Mouse (Mus musculus) kidney, postnatal 10 days (tissue): Measurements from ENCODE around the gene Fn1.

Experiments
- DNase-seq: peaks from one replicate; pipeline ENCODE4 v3.0.0; 2021; ENCODE audit warnings: mixed read lengths

The Fn1 gene

GRCm38 (mm10) chr1:71648166-71648565 is 4.8 kb downstream of the Fn1 start:
- DNase-seq, result no peak

- no peak for DNase-seq
These were observed 6.2 kb downstream of the Fn1 start for GRCm38 (mm10) chr1:71646774-71647173.

GRCm38 (mm10) chr1:71645999-71646398 is 7.0 kb downstream of the Fn1 start:
- DNase-seq, result no peak

DNA sequence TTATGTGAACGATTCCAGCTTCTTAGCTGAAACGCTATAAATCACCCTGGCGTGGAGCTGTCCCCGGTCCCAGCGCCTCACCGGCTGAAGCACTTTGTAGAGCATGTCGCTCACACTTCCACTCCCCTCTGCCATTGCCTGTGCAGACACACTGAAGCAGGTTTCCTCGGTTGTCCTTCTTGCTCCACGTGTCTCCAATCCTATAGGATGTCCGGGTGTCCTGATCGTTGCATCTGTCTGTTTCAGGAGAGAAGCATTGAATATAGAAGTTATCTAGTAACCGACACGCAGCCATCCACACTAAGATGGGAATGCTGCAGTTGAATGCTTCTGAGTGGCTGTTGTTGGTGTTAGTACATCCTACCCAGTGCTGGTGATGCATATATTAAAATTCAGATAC is 7.5 kb downstream of the Fn1 start:
- DNase-seq, result no peak

- no peak for DNase-seq
These were observed 10.2 kb downstream of the Fn1 start for GRCm38 (mm10) chr1:71642794-71643193.

DNA sequence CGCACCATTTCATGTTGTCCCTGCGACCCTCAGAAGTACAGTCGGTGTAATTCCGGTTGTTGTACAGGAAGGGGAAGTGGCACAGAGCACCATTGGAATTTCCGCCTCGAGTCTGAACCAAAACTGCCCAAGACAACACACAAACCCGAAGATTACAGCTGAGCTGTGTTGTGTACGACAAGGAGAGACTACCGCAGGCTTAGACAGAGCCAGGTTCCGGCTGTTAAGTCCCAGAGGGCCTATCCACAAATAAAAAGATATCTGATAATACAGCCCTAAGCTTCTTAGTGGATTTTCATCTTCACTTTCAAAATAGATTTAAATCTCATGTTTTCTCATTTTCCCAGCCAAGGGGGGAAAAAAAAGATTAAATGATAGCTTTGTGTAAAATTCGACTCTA is 11.8 kb downstream of the Fn1 start:
- no peak for DNase-seq

- DNase-seq, result no peak
These were observed 12.8 kb downstream of the Fn1 start for GRCm38 (mm10) chr1:71640157-71640556.

DNA sequence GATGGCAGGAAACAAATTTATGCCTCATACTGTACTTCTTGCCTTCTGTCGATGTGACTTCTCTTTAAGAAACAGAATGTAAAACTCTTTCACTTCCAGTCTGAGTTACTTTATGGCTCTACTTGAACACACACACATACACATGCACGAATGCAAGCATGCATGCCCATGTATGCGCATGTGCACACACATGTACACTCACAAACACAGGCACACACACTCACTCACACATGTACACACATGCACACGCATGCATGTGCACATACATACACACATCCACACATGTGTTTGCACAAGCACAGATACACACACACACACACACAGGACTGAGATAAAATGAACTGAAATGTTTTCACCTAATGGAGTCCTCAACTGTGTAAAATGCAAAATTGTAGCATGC is 16.3 kb downstream of the Fn1 start:
- no peak for DNase-seq

- no peak for DNase-seq
These were observed 16.9 kb downstream of the Fn1 start for GRCm38 (mm10) chr1:71636116-71636515.

- no peak for DNase-seq
These were observed 17.6 kb downstream of the Fn1 start for GRCm38 (mm10) chr1:71635101-71636014.

GRCm38 (mm10) chr1:71634471-71634981 is 18.5 kb downstream of the Fn1 start:
- no peak for DNase-seq

DNA sequence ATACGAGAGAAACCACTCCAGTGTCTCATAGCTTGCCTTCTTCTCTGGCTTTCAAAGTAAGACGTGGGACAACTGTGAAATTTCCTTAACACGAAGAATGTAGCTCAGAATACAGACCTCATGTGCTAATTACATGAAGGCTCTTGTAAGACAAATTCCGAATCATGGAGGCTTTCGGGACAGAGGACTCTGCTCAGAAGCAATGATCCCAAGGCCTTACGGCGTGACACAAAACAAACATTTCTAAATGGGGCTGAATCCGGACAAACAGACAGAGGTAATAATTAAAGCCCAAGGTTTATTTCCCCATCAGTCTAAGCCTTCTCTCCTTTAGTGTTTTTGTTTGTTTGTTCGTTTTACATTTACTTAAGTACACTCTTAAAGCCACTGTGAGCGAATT is 20.6 kb downstream of the Fn1 start:
- DNase-seq, result no peak

DNA sequence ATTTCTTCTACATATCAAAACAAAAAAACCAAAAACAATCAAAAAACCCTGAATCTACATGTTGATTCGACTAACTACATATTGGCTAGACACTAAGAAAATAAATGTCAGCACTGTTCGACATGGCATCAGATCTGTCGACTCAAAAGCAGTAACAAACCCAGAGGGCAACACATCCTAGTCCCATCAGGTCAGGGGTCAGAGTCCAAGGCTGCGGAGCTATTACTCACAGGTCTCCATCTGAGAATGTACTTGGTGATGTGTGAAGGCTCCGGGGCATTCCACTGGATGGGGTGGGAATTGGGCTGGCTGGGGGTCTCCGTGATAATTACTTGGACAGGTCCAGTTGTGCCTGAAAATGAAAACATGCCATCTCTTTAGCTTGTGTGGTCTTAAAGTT is 21.2 kb downstream of the Fn1 start:
- no peak for DNase-seq

DNA sequence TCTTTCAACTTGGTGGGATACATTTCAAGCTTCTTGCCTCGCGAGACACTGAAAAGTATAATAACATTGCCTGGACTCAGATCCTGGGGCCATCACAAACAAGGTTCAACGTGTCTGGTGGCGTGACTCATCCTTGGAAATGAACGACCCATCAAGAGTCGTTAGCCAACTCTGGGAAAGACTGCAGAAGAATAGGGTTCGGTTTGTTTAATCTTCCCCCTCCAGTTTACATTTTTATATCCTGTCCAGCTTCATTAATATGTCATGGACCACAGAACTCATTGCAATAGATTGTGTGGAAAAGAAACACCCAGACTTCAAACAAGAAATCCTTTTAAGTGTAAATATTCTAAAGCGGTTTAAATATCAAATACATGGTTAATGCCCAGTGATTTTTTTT is 22.8 kb downstream of the Fn1 start:
- no peak for DNase-seq

DNA sequence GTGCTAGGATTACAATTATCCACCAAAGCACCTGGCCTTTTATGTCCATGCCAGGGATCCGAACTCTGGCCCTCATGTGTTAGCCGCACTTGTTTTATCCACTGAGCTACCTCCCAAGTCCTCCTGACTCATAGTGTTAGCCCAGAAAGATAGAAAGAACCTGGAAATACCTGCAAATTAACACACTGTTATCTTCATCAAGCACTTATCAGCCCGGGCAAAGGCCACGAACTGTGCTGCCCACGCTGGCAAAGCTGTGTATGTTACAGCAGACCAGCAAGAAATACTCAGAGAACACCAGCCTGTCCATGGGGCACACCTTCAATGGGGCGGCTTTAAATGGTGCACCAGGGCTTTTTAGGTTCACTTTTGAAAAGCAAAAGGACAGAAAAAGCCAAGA is 29.4 kb downstream of the Fn1 start:
- no peak for DNase-seq

- DNase-seq, result no peak
These were observed 31.5 kb downstream of the Fn1 start for GRCm38 (mm10) chr1:71621526-71621925.

DNA sequence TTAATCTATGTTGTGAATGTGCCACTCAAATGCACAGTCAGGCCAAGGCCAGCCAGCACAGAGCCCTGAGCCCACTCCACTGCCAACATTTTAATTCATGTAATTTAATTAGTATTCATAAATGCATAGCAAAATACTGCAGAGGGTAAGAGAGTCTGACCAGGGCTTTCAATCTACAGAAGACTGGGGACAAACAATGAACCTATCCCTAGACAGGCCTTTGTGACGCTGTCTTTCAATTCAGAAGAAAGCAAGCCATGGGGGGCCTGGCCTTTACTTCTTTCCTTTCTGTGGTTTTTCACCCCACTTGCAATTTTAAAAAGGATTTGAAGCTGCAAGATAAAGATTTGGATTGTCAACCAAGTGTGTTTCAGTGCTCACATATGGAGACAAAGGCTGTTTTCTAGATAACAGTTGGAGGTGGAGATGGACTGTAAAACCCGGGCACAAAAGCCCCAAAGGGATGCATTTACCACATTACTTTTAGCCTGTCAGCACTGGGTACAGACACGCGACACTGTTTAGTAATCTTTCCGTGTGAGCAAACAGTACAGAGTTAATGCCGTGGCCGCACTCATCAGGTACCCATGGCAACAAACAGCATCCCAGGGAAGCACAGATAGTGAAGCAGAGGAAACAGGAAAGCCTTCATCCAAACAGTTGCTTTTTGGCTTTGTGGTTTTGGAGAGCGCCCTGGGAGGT is 38.3 kb downstream of the Fn1 start:
- DNase-seq, result no peak

DNA sequence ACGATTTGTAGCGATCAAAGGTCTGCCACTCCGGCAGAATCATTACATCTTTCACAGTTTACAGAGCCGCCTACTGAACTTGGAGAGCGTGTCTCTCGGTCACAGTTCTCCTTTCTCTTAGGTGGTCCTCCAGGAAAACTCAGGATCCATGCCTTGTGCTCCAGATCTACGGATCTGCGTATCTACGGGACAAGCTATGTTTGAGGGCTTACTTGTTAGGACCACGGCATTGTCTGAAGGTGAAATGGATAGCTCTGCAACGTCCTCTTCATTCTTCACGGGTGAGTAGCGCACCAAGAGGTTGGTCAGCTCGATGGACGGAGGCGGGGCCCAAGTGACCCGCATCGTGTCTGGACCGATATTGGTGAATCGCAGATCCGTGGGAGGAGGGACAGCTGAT is 40.7 kb downstream of the Fn1 start:
- no peak for DNase-seq

GRCm38 (mm10) chr1:71609916-71610315 is 43.1 kb downstream of the Fn1 start:
- no peak for DNase-seq

DNA sequence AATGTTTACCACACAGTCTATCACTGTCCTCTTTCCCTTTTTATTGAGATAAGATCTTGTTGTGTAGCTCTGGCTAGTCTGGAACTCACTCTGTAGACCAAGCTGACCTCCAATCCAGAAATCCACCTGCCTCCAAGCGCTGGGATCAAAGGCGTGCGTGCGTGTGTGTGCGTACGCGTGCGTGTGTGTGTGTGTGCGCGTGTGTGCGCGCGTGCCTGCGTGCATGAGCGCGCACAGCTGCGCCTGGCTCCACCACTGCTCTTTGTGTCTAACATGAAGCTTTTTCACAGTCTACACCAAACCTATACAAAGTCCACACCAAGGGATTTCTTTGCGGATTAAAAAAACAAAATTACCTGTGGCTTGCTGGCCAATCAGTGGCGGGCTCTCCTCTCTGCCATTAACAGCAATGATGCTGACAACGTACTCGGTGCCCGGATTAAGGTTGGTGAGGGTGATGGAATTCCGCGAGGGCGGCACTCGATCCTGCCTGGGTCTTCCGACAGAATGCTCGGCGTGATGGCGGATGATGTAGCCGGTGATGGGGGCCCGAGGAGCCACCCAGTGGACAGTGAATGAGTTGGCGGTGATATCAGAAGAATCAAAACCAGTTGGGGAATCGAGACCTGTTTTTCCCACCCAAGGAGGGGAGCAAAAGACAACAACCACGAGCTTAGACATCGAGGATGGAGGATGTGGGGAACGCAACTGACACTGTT is 43.8 kb downstream of the Fn1 start:
- no peak for DNase-seq

- DNase-seq, result no peak
These were observed 46.2 kb downstream of the Fn1 start for GRCm38 (mm10) chr1:71606600-71607325.

- DNase-seq, result no peak
These were observed 47.2 kb downstream of the Fn1 start for GRCm38 (mm10) chr1:71605751-71606150.

- DNase-seq, result no peak
These were observed 57.6 kb downstream of the Fn1 start for GRCm38 (mm10) chr1:71595365-71595764.
